Mouse (Mus musculus): ENCODE results near the gene Clec4a3. TPM values are rescaled to one million over a fixed set of nuclear protein-coding genes. Genes with fewer than 3 reads are reported as not detected.

Clec4a3 gene
- polyA plus RNA-seq (2014; fragmentation: Illumina TruSeq; extraction: RNeasy Lipid Tissue Mini Kit (QIAGEN cat#74804); ENCODE audit: low read depth, low replicate concordance), result 2.7 TPM

GRCm38 (mm10) chr6:122952401-122952800 is at the start of gene Clec4a3:
Clec4a3 (plus strand) TSS chr6:122952515.

GRCm38 (mm10) chr6:122921451-122921850 is 30.9 kb upstream of the Clec4a3 start, which contains the start of gene Clec4a1:
Clec4a1 (plus strand) TSS chr6:122921848.

GRCm38 (mm10) chr6:122989876-122990437 is 37.6 kb downstream of the Clec4a3 start, which contains the start of gene Clec4a4:
Clec4a4 (plus strand) TSS chr6:122990367.

Other genes starting within 250 kb of the Clec4a3 start
- not detected for gene Nanog, start 245.0 kb upstream of the Clec4a3 start, polyA plus RNA-seq (2014; fragmentation: Illumina TruSeq; extraction: RNeasy Lipid Tissue Mini Kit (QIAGEN cat#74804); ENCODE audit: low read depth, low replicate concordance)
- gene Slc2a3, start 150.9 kb upstream of the Clec4a3 start, polyA plus RNA-seq (2014; fragmentation: Illumina TruSeq; extraction: RNeasy Lipid Tissue Mini Kit (QIAGEN cat#74804); ENCODE audit: low read depth, low replicate concordance), result 0.57 TPM
- 10.3 TPM for gene Foxj2, start 132.6 kb upstream of the Clec4a3 start, polyA plus RNA-seq (2014; fragmentation: Illumina TruSeq; extraction: RNeasy Lipid Tissue Mini Kit (QIAGEN cat#74804); ENCODE audit: low read depth, low replicate concordance)
- 1.6 TPM for gene C3ar1, start 96.4 kb upstream of the Clec4a3 start, polyA plus RNA-seq (2014; fragmentation: Illumina TruSeq; extraction: RNeasy Lipid Tissue Mini Kit (QIAGEN cat#74804); ENCODE audit: low read depth, low replicate concordance)
- 53.0 TPM for gene Necap1, start 78.0 kb upstream of the Clec4a3 start, polyA plus RNA-seq (2014; fragmentation: Illumina TruSeq; extraction: RNeasy Lipid Tissue Mini Kit (QIAGEN cat#74804); ENCODE audit: low read depth, low replicate concordance)
- gene Clec4a1, start 30.7 kb upstream of the Clec4a3 start, polyA plus RNA-seq (2014; fragmentation: Illumina TruSeq; extraction: RNeasy Lipid Tissue Mini Kit (QIAGEN cat#74804); ENCODE audit: low read depth, low replicate concordance), result 2.3 TPM
- gene Clec4a4, start 37.9 kb downstream of the Clec4a3 start, polyA plus RNA-seq (2014; fragmentation: Illumina TruSeq; extraction: RNeasy Lipid Tissue Mini Kit (QIAGEN cat#74804); ENCODE audit: low read depth, low replicate concordance), result not detected
- gene Clec4b1, start 97.4 kb downstream of the Clec4a3 start, polyA plus RNA-seq (2014; fragmentation: Illumina TruSeq; extraction: RNeasy Lipid Tissue Mini Kit (QIAGEN cat#74804); ENCODE audit: low read depth, low replicate concordance), result 1.2 TPM
- gene Clec4a2, start 153.9 kb downstream of the Clec4a3 start, polyA plus RNA-seq (2014; fragmentation: Illumina TruSeq; extraction: RNeasy Lipid Tissue Mini Kit (QIAGEN cat#74804); ENCODE audit: low read depth, low replicate concordance), result 3.2 TPM
- gene Clec4b2, start 220.4 kb downstream of the Clec4a3 start, polyA plus RNA-seq (2014; fragmentation: Illumina TruSeq; extraction: RNeasy Lipid Tissue Mini Kit (QIAGEN cat#74804); ENCODE audit: low read depth, low replicate concordance), result not detected